Mouse (Mus musculus) T-helper 1 cell (primary cell): ENCODE measurements at regions not wholly inside any gene's neighbourhood (a gene's known extent, or its start where the extent isn't known, plus 50 kb on each side); places are given as distances from the start of the nearest gene placed in this dataset.
"Not testable (repeated sequence)": the region's sequence is repeated elsewhere in the genome, so short reads cannot be mapped to it uniquely, and the experiment has no call there.

Experiments
- in situ Hi-C: fragments of 300-600 bp; cut with MboI, MseI; formaldehyde crosslinking; loops from one replicate; pipeline ENCODE4 v1.15.1; 2025; ENCODE audit warnings: high pct_unique_total_duplicates

- in situ Hi-C loops = no loop called here
Measured at GRCm38 (mm10) chr7:75360874-75361273, 51.8 kb upstream of the Sv2b start.

DNA sequence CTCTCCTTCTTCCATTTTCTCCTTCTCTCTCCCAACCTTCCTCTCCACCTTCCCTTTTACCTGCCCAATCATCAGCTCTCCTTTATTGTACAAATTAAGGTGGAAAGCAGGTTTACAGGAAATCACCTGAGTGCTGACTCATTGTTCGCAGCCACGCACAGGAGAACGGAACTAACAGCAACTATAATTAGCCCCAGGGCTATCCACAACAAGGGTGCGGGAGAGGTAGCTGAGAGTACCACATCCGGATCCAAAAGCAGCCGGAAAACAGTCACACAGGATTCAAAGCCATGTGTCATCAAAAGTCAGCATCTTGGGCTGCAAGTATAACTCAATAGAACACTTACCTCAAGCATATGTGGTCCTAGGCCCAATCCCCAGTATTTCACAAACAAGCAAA, 53.5 kb upstream of the Sv2b start:
- in situ Hi-C loops = no loop called here

- in situ Hi-C loops = loop anchor here (5.0 kb wide), 1 partner anchor 233 kb away; no protein-coding TSS in a partner anchor
Measured at GRCm38 (mm10) chr7:75365480-75365879, 56.4 kb upstream of the Sv2b start.

GRCm38 (mm10) chr7:75366285-75366882, 57.3 kb upstream of the Sv2b start:
- in situ Hi-C loops = loop anchor here (5.0 kb wide), 1 partner anchor 234 kb away; no protein-coding TSS in a partner anchor

GRCm38 (mm10) chr7:75368315-75368714, 59.3 kb upstream of the Sv2b start:
- in situ Hi-C loops = loop anchor here (5.0 kb wide), 1 partner anchor 236 kb away; no protein-coding TSS in a partner anchor

DNA sequence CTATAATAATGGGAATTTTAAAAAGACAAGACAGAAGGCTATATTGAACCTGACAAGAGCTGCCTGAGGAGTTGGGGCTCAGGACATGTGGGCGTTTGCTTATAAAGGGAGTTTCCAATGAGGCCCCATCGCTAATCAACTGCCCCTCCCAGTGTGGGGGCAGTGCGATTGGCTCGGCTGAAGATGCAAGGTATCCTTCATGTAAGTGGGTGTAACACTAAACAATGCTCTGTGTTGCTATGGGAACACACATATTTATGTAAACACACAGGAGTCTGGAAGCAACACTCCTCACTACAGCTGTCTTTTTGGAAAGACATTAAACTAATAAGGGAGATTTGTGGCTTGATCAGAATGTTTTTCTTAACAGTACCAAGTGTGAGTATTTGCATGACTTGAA, 60.3 kb upstream of the Sv2b start:
- in situ Hi-C loops = loop anchor here (5.0 kb wide), 1 partner anchor 237 kb away; no protein-coding TSS in a partner anchor

DNA sequence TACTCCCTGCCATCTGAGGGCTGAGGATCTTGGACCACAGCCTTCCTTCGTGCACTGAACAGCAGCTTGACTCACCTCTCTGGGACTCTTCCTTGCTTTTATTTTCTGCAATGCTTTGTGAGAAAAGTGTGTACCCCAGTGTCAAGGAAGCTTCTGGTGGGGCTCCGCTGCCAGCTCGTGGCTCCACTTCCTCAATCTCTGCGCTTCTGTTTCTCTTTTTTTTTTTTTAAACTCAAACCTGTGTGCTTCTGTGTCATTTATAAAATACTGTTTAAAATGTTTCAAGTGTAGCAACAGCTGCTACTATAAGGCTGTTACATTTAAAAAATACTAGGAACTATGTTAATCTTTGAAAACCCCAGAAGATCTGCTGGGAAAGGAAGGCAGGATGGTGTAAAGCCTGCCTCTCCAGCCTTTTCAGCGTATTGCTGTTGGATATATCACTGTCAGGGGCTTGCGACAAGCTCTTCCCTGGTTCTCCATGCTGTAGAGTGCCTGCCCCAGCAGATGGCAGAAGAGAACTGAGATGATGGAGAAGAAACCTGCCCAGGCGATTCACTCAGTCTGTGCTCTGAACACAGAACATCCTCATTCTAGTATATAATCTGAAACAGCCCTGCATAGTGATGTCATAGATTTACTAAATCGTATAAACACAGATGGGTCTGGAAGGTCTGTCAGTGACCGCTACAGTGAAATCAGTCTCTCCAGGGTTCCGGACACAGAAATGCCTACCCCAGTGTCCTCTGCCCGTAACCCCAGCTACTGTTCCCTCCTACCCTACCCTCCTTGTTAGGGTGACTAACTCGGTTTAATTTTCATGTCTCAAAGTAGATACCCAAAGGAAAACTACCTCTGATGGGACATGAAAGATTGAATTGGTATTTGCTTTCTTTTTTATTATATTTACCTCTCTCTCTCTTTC, 61.8 kb upstream of the Sv2b start:
- in situ Hi-C loops = loop anchor here (5.0 kb wide), 1 partner anchor 186 kb away; no protein-coding TSS in a partner anchor

DNA sequence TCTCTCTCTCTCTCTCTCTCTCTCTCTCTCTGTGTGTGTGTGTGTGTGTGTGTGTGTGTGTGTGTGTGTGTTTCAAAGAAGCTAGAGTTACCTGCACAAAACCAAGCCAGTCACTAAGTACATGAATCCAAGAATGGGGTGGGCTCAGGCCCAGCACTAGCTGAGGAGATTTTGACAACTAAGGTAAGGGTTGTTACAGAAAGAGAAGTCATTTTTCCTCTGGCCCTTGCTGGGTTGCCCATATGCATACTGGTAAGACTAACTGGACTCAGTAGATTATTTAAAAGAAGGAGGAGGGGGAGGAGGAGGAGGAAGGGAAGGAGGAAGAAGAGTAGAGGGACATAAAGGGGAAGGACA, 62.4 kb upstream of the Sv2b start:
- in situ Hi-C loops = loop anchor here (5.0 kb wide), 1 partner anchor 186 kb away; no protein-coding TSS in a partner anchor

DNA sequence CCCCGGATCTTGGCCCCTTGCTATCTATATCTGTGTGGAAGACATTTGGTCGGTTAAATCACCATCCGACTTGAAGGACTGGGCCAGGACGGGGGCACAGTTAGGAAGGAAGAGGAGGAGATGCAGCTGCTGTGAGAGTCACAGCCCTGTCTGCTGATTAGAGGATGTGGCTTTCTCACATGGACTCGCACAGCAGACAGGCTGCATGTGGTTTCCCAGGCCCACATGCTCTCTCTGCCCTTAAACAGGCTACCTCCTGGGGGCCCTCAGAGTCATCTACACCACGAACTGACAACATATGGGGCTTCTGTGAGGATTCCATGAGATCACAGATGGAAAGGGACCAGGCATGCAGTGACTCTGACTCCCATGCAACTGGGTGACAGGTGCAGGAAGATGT, 62.9 kb upstream of the Sv2b start:
- in situ Hi-C loops = loop anchor here (5.0 kb wide), 1 partner anchor 185 kb away; no protein-coding TSS in a partner anchor

- in situ Hi-C loops = loop anchor here (5.0 kb wide), 1 partner anchor 184 kb away; no protein-coding TSS in a partner anchor
Measured at GRCm38 (mm10) chr7:75372892-75373444, 63.9 kb upstream of the Sv2b start.

- in situ Hi-C loops = loop anchor here (5.0 kb wide), 1 partner anchor 183 kb away; no protein-coding TSS in a partner anchor
Measured at GRCm38 (mm10) chr7:75374506-75374905, 65.4 kb upstream of the Sv2b start.

DNA sequence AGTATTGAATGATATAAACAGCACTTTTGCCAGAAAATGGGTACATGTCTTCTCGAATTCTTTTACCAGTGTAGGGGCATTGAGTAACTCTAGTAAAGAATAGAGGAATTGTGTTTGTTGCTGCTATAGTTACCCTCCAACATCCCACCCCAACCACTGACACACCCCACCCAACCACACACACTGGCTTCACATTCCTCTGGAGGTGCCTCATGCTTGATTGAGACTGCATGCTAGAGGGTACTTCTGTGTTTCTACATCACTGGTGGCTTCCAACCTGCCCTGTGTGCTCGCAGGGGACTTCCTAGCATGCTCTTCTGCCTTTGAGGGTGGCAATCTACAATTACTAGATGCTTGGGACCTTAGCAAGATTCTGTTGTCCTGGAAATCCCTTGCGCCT, 70.5 kb upstream of the Sv2b start:
- in situ Hi-C loops = no loop called here

GRCm38 (mm10) chr7:75384506-75384911, 70.8 kb upstream of the Akap13 start:
- in situ Hi-C loops = no loop called here

DNA sequence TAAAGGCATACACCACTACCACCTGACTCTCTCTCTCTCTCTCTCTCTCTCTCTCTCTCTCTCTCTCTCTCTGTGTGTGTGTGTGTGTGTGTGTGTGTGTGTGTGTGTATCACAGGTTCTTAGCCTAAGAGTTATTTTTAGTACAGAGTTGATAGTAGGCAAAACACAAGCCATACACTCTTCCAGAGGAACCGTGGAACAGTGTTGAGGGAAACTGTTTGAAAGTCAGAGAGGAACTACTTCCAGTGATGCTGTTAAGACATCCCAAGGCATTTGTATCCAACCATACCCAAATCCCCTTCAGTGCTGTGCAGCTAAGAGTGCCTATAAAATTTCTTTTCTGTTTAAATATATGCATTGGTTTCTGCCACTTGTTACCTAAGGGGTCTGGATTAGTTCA, 68.3 kb upstream of the Akap13 start:
- in situ Hi-C loops = no loop called here

DNA sequence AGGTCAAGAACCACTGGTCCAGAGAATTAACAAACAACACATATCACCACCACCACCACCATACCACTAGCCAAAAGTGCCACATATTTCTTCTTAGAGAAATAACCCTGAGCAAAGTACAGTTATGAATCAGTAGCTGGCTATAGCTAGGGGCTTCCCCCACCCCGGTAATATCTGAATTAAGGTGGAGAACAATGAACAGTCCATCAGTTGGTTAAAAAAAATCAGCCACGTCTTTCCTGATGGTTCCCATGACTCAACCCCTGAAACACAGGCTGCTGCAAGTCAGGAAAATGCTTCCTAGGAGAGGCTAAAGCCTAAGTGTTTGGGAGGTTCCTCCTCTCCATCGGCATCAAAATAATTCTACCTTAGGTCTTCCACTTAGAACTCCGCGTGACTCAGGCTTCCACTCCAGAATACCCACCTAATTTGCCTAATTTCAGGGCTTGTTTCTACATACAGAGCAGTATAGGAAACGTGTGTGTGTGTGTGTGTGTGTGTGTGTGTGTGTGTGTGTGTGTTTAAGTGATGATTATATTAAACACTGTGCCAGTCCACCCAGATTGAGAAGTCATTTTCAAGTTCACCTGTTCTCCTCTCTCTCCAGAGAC, 67.4 kb upstream of the Akap13 start:
- in situ Hi-C loops = no loop called here

- in situ Hi-C loops = no loop called here
Measured at GRCm38 (mm10) chr7:75390162-75390561, 65.2 kb upstream of the Akap13 start.

DNA sequence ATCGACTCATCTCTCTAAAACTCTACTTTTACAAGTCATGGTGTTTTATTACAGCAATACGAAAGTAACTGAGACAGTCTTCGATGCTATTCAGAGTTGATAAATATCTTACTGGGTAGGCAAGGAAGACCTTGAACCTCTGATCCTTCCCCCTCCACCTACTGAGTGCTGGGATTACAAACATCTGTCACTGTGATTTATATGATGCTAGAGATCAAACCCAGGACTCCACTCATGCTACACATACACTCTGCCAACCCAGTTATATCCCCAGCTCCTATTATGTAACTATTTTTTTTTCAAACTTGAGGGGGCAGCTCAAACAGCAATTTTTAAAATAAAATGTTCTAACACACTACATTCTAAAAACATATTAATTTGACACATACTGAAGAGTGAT, 62.6 kb upstream of the Akap13 start:
- in situ Hi-C loops = no loop called here

DNA sequence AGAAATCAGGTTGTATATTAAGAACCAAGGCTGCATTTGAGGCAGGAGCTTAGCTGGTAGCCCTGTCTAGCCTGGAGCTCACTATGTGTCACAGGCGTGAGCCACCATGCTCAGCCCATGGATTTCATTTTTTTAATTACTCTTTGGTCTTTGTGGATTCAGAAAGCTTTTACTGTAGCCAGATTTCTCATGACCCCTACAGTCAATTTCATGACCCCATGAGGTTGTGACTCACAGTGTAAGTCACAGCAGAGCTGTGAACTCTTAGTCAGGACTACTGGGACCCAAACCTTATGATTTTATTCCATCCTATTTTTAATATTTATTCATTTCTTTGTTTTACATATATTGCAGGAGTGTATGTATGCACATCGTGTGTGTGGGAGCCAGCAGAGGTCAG, 61.9 kb upstream of the Akap13 start:
- in situ Hi-C loops = no loop called here

- in situ Hi-C loops = no loop called here
Measured at GRCm38 (mm10) chr7:75394866-75395580, 60.3 kb upstream of the Akap13 start.

GRCm38 (mm10) chr7:75397559-75397958, 57.8 kb upstream of the Akap13 start:
- in situ Hi-C loops = no loop called here

GRCm38 (mm10) chr7:75398480-75398879, 56.9 kb upstream of the Akap13 start:
- in situ Hi-C loops = not testable (repeated sequence)
